Mouse (Mus musculus): ENCODE measurements at regions not wholly inside any gene's neighbourhood (a gene's known extent, or its start where the extent isn't known, plus 50 kb on each side); places are given as distances from the start of the nearest gene placed in this dataset.

DNA sequence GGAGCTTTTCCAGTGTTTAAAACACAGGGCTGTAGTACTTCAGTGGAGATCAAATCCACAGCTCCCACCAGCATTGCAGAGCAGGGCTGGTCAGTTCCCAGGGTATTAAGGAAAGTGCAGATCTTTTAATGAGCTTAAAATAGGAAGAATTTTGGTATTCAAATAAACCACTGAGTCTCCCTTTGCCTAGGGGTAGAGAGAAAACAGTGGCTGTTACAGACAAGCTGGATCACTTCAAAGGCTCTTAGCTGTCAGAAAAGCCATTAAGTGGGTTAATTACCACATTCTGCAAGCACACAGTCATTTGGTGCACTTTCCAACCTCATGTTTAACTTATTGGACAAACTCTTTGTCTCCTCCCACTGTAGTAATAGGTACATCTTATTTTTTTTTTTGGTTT is 325.6 kb upstream of the Arpp21 start:
- TF ChIP-seq E2F4 (IDR thresholded peaks at IDR 0.05; ENCODE audit: insufficient read depth) (no peak), TCF12 (IDR thresholded peaks at IDR 0.05; ENCODE audit: insufficient read depth, poor library complexity, severe bottlenecking) (no peak)

Data from myocyte (in vitro differentiated cells).